Mouse (Mus musculus) testis, adult 2 months (tissue): ENCODE data around the gene Gramd1a. TPM values are rescaled to one million over a fixed set of nuclear protein-coding genes. Genes with fewer than 3 reads are reported as not detected.

Experiments used
- H3K27ac ChIP-seq: fragments of 200-500 bp; 2 replicates; pipeline ENCODE4 v1.5.1; 2012; ENCODE audit warnings: low read depth, low read length; ENCODE audit not compliant: control insufficient read depth, insufficient read depth
- H3K27me3 ChIP-seq: fragments of 200-500 bp; 2 replicates; pipeline ENCODE4 v1.6.1; 2012; ENCODE audit warnings: mild to moderate bottlenecking, low read length, moderate library complexity; ENCODE audit not compliant: control insufficient read depth, insufficient read depth
- H3K36me3 ChIP-seq: fragments of 200-500 bp; 2 replicates; pipeline ENCODE4 v1.6.1; 2012; ENCODE audit warnings: mild to moderate bottlenecking, low read length; ENCODE audit not compliant: control insufficient read depth, insufficient read depth
- H3K4me1 ChIP-seq: fragments of 200-500 bp; 2 replicates; pipeline ENCODE4 v1.6.1; 2012; ENCODE audit warnings: low read length; ENCODE audit not compliant: control insufficient read depth, insufficient read depth
- H3K4me3 ChIP-seq: fragments of 200-500 bp; 2 replicates; pipeline ENCODE4 v1.5.1; 2012; ENCODE audit warnings: low read depth, mild to moderate bottlenecking, low read length, moderate library complexity, mixed read lengths; ENCODE audit not compliant: control insufficient read depth
- CTCF ChIP-seq: fragments of 200-500 bp; IDR thresholded peaks from 2 replicates; pipeline ENCODE4 v1.5.1; 2012; ENCODE audit warnings: low read depth, mild to moderate bottlenecking, inconsistent platforms, low read length, moderate library complexity; ENCODE audit not compliant: control insufficient read depth, insufficient read depth, insufficient replicate concordance
- POLR2A ChIP-seq: fragments of 200-500 bp; IDR thresholded peaks from 2 replicates; pipeline ENCODE4 v1.6.1; 2012; ENCODE audit warnings: low read depth, mild to moderate bottlenecking, inconsistent platforms, low read length, moderate library complexity; ENCODE audit not compliant: control insufficient read depth
- polyA plus RNA-seq: library from polyadenylated mRNA; depleted of rRNA; stranded (reverse); fragments of >200 nt; gene quantifications from 2 replicates; pipeline ENCODE4 v1.2.3, GENCODE M21; 2012

Gramd1a gene
- polyA plus RNA-seq, 1 experiment, result 35.1 TPM

GRCm38 (mm10) chr7:31161831-31162230, 6.1 kb upstream of the Gramd1a start:
- H3K27ac ChIP-seq, result no peak overlapping the region
- no peak for TF ChIP-seq CTCF
- TF ChIP-seq POLR2A, result no peak
- no peaks in the 10 kb centered on the region for H3K27me3 ChIP-seq
- no peak overlapping the region for H3K4me3 ChIP-seq
- H3K4me1 ChIP-seq, result no peaks in the 10 kb centered on the region; the same call in 1 of the 2 replicates
- no peaks in the 10 kb centered on the region for H3K36me3 ChIP-seq

GRCm38 (mm10) chr7:31161246-31161645, 5.5 kb upstream of the Gramd1a start:
- no peaks in the 10 kb centered on the region for H3K27me3 ChIP-seq
- no peak overlapping the region for H3K27ac ChIP-seq
- H3K36me3 ChIP-seq, result no peaks in the 10 kb centered on the region
- H3K4me3 ChIP-seq, result no peak overlapping the region
- TF ChIP-seq POLR2A, result no peak
- no peak for TF ChIP-seq CTCF
- H3K4me1 ChIP-seq, result peaks cover 2% of the 10 kb centered on the region

- Histone ChIP-seq H3K4me1 (peaks cover 5% of the 10 kb centered on the region), H3K4me3 (no peak overlapping the region), H3K36me3 (no peaks in the 10 kb centered on the region), H3K27me3 (no peaks in the 10 kb centered on the region), H3K27ac (no peak overlapping the region)
- TF ChIP-seq CTCF (no peak), POLR2A (no peak)
Observed at GRCm38 (mm10) chr7:31160763-31161162, 5.1 kb upstream of the Gramd1a start.

- Histone ChIP-seq H3K36me3 (no peaks in the 10 kb centered on the region), H3K27me3 (no peaks in the 10 kb centered on the region), H3K27ac (peak overlapping the region; percentile 67), H3K4me1 (peaks cover 11% of the 10 kb centered on the region), H3K4me3 (no peak overlapping the region)
- no peak for TF ChIP-seq CTCF
- no peak for TF ChIP-seq POLR2A
Observed at GRCm38 (mm10) chr7:31156034-31156928, 585 bp upstream of the Gramd1a start.

GRCm38 (mm10) chr7:31153536-31154320, 2.0 kb downstream of the Gramd1a start:
- H3K4me1 ChIP-seq, result peaks cover 23% of the 10 kb centered on the region
- H3K4me3 ChIP-seq, result no peak overlapping the region
- no peaks in the 10 kb centered on the region for H3K36me3 ChIP-seq
- TF ChIP-seq CTCF, result no peak
- no peak for TF ChIP-seq POLR2A
- no peaks in the 10 kb centered on the region for H3K27me3 ChIP-seq
- H3K27ac ChIP-seq, result 0 out of 2 replicates have a peak overlapping the region, but pooled peaks have one; percentile 14

- Histone ChIP-seq H3K36me3 (no peaks in the 10 kb centered on the region), H3K27me3 (no peaks in the 10 kb centered on the region), H3K4me3 (peak overlapping the region; percentile 85), H3K27ac (peak overlapping the region; percentile 88), H3K4me1 (peaks cover 38% of the 10 kb centered on the region)
- TF ChIP-seq POLR2A (no peak), CTCF (no peak)
Observed at GRCm38 (mm10) chr7:31151301-31152241, 4.1 kb downstream of the Gramd1a start.
